Mouse (Mus musculus): ENCODE measurements at regions not wholly inside any gene's neighbourhood (a gene's known extent, or its start where the extent isn't known, plus 50 kb on each side); places are given as distances from the start of the nearest gene placed in this dataset.

- no peak for ATAC-seq
These were observed 346.3 kb downstream of the Rps24 start for GRCm38 (mm10) chr14:24833211-24833610.

GRCm38 (mm10) chr14:24838219-24838618, 351.3 kb downstream of the Rps24 start:
- no peak for ATAC-seq

GRCm38 (mm10) chr14:24839056-24839455, 352.1 kb downstream of the Rps24 start:
- ATAC-seq, result no peak

GRCm38 (mm10) chr14:24841715-24842496, 355.0 kb downstream of the Rps24 start:
- ATAC-seq, result no peak

- no peak for ATAC-seq
These were observed 356.7 kb downstream of the Rps24 start for GRCm38 (mm10) chr14:24843626-24844025.

GRCm38 (mm10) chr14:24850491-24850890, 363.6 kb downstream of the Rps24 start:
- no peak for ATAC-seq

GRCm38 (mm10) chr14:24854459-24854858, 367.5 kb downstream of the Rps24 start:
- no peak for ATAC-seq

GRCm38 (mm10) chr14:24862171-24862570, 375.2 kb downstream of the Rps24 start:
- ATAC-seq, result no peak

- ATAC-seq, result no peak
These were observed 375.7 kb downstream of the Rps24 start for GRCm38 (mm10) chr14:24862661-24863060.

GRCm38 (mm10) chr14:24863116-24863515, 376.2 kb downstream of the Rps24 start:
- no peak for ATAC-seq

- no peak for ATAC-seq
These were observed 378.8 kb downstream of the Rps24 start for GRCm38 (mm10) chr14:24865579-24866230.

GRCm38 (mm10) chr14:24867816-24868215, 380.9 kb downstream of the Rps24 start:
- ATAC-seq, result no peak

- no peak for ATAC-seq
These were observed 381.8 kb downstream of the Rps24 start for GRCm38 (mm10) chr14:24868756-24869155.

GRCm38 (mm10) chr14:24870246-24870645, 383.3 kb downstream of the Rps24 start:
- ATAC-seq, result no peak

GRCm38 (mm10) chr14:24871392-24871998, 384.6 kb downstream of the Rps24 start:
- no peak for ATAC-seq

- no peak for ATAC-seq
These were observed 386.0 kb downstream of the Rps24 start for GRCm38 (mm10) chr14:24872931-24873330.

GRCm38 (mm10) chr14:24873406-24873805, 386.5 kb downstream of the Rps24 start:
- no peak for ATAC-seq

- ATAC-seq, result no peak
These were observed 387.7 kb downstream of the Rps24 start for GRCm38 (mm10) chr14:24874426-24875155.

- no peak for ATAC-seq
These were observed 388.2 kb downstream of the Rps24 start for GRCm38 (mm10) chr14:24875156-24875545.

- no peak for ATAC-seq
These were observed 389.0 kb downstream of the Rps24 start for GRCm38 (mm10) chr14:24875934-24876333.

- ATAC-seq, result no peak
These were observed 389.6 kb downstream of the Rps24 start for GRCm38 (mm10) chr14:24876508-24876907.

GRCm38 (mm10) chr14:24877853-24878252, 390.9 kb downstream of the Rps24 start:
- ATAC-seq, result no peak

- ATAC-seq, result no peak
These were observed 399.2 kb downstream of the Rps24 start for GRCm38 (mm10) chr14:24886164-24886563.
